Mouse (Mus musculus): ENCODE data around the gene Mmp3.

DNA sequence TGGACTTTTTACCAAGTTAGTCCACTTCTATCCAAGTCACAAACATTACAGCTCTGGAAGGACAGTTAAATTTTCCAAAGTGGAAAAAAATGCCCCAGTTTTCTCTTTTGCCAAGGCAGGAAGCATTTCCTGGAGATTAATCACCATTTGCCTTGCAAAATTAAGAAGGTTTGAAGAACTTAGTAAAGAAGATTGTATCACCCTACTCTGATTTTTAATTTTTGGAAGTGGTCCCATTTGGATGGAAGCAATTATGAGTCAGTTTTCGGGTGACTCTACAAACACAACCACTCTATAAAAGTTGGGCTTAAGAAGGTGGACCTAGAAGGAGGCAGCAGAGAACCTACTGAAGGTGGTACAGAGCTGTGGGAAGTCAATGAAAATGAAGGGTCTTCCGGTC, at the start of gene Mmp3:
- TF ChIP-seq CTCF (IDR thresholded peaks at IDR 0.05; ENCODE audit: low read depth, low read length), result no peak
- TF ChIP-seq TAL1 (conservative IDR thresholded peaks at IDR 0.05; ENCODE audit: low read depth, low read length), result no peak
- no peak for TF ChIP-seq GATA1 (IDR thresholded peaks at IDR 0.05; ENCODE audit: borderline replicate concordance, low read length)

Measured in G1E (cell line).